Mouse (Mus musculus) spleen, adult 2 months (tissue): ENCODE data around the gene Pear1.

ENCODE experiments used
- CTCF ChIP-seq: fragments of 200-500 bp; IDR thresholded peaks from 2 replicates; pipeline ENCODE4 v1.5.1; 2011; ENCODE audit warnings: mild to moderate bottlenecking, inconsistent platforms; ENCODE audit not compliant: insufficient read depth, insufficient read length, insufficient replicate concordance; ENCODE audit errors: extremely low read depth
- POLR2A ChIP-seq: fragments of 200-500 bp; IDR thresholded peaks from 2 replicates; pipeline ENCODE4 v1.6.1; 2011; ENCODE audit warnings: low read depth, low read length, inconsistent platforms

GRCm38 (mm10) chr3:87816166-87816565 lies 7.9 kb downstream of the Pear1 start:
- TF ChIP-seq POLR2A (no peak), CTCF (no peak)
